Mouse (Mus musculus): ENCODE measurements at regions not wholly inside any gene's neighbourhood (a gene's known extent, or its start where the extent isn't known, plus 50 kb on each side); places are given as distances from the start of the nearest gene placed in this dataset.

- TF ChIP-seq CTCF (IDR thresholded peaks at IDR 0.05; ENCODE audit: extremely low read depth, insufficient read depth, insufficient read length, insufficient replicate concordance) (no peak), POLR2A (IDR thresholded peaks at IDR 0.05; ENCODE audit: low read depth, low read length) (no peak)
Observed at GRCm38 (mm10) chr2:117840406-117840805, 271.3 kb upstream of the Thbs1 start.

All from spleen, adult 2 months (tissue).